Mouse (Mus musculus): ENCODE measurements around the gene Olfr629.

DNA sequence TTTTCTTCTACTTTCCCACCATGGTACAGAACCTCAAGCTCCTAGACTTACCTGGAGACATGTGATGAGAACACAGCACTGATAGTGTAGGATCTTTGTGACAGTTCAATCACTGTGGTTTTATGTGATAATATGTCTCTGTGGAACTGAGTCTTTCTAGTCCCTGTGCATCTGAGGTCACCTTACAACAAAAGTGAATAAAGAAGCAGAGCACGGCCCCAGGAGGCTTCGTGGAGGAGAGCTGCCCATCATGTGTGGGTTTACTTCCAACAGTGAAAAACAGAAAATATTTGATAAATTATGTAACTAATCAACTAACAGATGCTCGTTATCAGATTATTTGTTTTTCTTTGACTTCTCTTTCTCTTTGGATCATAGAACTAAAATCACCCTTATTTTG is 34.9 kb upstream of the Olfr629 start, which contains the start of gene Olfr68:
- TF ChIP-seq CTCF (IDR thresholded peaks at IDR 0.05; ENCODE audit: low read depth, low read length): no peak
- no peak for TF ChIP-seq POLR2A (IDR thresholded peaks at IDR 0.05; ENCODE audit: borderline replicate concordance, low read depth, low read length)
